Mouse (Mus musculus) right cerebral cortex, postnatal 25 days (tissue): ENCODE data around the gene Csf2rb2.
"Not testable (repeated sequence)": the region's sequence is repeated elsewhere in the genome, so short reads cannot be mapped to it uniquely, and the experiment has no call there.

ENCODE experiments used
- DNase-seq: peaks from one replicate; pipeline ENCODE4 v3.0.0; 2022

Gene Csf2rb2

DNA sequence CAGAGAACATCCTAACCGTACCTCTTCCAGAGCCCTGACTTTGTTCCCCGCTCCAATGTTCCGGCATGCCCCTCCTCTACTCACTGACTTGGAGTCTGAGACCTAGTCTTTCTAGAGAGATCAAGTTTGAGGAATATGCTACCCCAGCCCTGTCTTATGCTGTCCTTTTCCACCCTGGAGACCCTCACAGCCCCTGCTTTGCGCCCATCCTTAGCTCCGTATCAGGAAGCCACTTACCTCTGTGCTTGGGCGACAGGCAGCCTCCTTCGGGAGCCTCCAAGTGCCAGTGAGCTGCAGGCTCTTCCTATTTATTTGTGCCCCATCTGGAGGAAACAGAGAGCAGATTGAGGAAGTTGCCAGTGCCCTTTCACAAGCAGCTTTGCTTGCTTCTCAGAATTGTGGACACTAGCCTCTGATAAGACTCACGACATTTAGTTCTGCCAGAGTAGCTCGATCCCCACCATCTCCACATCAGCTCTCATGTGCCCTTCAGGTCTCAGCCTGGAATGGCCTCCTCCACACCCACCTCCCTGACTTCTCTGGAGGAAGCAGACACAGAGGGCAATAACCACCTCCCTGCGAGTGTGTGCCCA lies at the start of gene Csf2rb2:
Gene Csf2rb2, minus strand, starts transcription at position 381 of the 593 bp plus-strand sequence.
- DNase-seq, result no peak

DNA sequence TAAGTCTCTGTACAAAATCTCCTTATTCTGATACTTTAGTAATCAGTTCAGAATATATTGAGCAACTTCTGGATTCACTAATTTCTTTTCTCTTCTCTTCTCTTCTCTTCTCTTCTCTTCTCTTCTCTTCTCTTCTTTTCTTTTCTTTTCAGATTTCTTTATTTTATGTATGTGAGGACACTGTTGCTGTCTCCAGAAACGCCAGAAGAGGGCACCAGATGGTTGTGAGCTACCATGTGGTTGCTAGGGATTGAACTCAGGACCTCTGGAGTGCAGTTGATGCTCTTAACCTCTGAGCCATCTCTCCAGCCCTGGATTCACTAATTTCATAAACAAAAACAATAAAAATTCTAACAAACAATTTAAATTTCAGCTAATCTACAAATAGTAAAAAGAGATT lies 49.4 kb upstream of the Csf2rb2 start:
- peak; percentile 37 for DNase-seq

GRCm38 (mm10) chr15:78351586-78352165 lies 46.2 kb upstream of the Csf2rb2 start:
- no peak for DNase-seq

GRCm38 (mm10) chr15:78344567-78344966 lies 39.0 kb upstream of the Csf2rb2 start:
- DNase-seq, result no peak

GRCm38 (mm10) chr15:78343683-78344082 lies 38.2 kb upstream of the Csf2rb2 start:
- DNase-seq, result no peak

DNA sequence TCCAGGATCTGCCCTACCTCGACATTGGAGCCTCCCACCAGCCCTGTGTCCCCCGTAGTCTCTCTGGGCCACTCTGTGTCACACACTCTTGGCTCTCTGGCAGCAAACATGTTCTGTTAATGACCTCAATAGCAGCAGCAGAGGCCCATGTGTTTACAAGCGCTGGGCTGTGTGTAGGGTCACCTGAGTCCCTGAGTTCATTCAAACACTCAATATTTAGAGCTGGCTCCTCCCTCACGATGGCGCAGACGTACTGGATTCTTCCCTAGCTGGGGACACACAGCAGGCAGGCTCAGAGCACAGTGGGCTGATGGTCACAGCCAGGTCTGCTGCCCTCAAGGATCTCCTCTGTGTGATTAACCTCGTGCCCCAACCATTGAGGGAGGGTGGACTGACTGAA lies 35.4 kb upstream of the Csf2rb2 start:
- DNase-seq, result not testable (repeated sequence)

GRCm38 (mm10) chr15:78339627-78340423 lies 34.3 kb upstream of the Csf2rb2 start:
- peak; percentile 73 for DNase-seq

DNA sequence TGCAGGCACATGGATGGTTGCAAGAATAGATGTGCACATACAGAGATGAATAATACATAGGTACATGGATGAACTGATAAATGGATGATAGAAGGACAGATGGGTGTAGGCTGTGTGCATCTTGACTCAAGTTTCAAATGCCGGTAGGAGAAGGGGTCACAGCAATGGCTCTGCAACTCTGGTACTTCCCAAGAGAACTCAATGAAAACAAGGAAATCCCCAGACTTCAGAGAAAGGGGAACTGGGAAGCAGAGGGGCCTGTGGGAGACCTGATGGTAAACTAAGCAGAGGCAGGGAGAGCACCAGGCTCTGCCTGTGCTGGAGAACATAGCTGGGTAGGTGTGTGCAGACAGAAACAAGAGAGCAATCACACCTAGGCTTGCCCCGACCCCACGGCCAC lies 28.9 kb upstream of the Csf2rb2 start:
- no peak for DNase-seq

- DNase-seq, result no peak
Observed at GRCm38 (mm10) chr15:78332981-78333380, 27.5 kb upstream of the Csf2rb2 start.

DNA sequence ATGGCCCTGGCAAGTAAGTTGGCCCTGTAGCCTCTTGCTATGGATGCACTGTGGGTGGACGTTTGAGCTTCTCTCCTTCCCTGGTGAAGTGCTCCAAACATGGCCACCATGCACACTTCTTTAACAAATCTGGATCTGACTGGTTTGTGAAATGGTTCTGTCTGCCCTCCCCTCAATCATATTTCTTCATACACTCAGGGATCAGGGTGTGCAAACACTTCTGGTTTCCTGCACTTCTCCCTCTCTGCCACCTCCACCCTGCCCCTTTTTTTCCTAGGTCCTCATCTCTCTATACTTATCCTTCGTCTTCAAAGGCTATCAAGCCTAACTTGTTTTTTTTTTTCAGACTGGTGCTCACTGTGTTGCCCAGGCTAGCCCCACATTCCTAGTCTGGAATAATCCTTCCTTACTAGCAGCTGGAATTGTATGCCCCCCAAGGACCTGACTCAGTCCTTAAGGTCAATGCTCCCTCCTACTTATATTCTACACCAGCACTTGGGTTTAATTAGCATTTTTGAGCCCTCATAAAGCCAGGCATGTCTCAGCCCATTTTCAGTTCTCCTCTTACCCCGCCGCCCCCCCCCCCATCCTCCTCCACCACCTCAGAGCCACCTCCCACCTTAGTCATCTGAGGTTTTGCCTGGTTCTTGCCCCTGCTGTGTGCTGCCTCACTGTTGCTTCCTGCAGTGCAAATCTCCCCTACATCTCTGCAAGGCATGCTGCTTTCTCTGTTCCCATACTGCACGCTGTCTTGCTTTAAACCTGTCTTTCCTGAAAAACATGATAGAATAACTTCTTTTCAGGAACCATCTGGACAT lies 26.2 kb upstream of the Csf2rb2 start:
- no peak for DNase-seq

- DNase-seq, result no peak
Observed at GRCm38 (mm10) chr15:78330706-78331105, 25.2 kb upstream of the Csf2rb2 start.

DNA sequence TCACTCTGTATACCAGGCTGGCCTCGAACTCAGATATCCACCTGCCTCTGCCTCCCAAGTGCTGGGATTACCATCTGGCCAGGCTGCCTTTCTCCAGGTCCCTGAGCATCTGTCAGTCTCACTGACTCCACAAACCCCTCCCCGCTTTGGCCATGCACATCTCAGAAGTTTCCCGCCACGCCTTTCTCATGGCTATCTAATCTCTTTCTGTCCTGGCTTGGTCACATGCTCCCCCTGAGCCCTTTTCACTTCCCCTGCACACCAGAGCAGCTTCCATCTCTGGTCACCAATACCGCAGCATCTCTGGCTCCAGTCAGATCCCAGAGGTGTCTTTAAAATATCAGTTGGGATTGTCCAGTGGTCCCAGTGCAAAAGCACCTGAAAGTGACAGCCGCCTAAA lies 24.5 kb upstream of the Csf2rb2 start:
- not testable (repeated sequence) for DNase-seq

DNA sequence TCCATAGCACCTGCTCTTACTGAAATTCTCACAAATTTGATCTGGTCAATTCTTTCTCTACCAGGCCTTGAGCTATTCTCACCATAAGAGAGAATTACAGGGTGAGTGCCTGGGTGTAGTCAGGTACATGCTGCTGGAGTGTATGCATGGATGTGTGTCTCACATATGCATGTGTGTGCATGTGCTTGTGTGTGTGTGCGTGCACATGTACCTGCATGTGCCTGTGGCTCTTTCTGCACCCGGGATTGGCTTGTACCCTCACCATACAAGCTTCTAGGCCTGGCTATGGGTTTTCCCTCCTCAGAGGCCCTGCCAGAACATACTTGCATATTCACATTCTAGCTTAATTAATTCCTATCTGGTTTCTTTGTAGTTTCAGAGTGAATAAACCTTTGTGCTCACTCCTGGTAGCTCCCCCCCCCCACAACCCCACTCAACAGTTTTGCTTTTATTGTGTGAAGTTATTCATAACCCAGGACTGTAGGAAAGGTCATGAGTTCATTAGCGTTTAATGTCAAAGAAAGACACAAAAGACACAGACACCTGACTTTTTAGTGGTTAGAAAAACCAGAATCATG lies 23.1 kb upstream of the Csf2rb2 start:
- no peak for DNase-seq

- not testable (repeated sequence) for DNase-seq
Observed at GRCm38 (mm10) chr15:78327753-78328341, 22.3 kb upstream of the Csf2rb2 start.

DNA sequence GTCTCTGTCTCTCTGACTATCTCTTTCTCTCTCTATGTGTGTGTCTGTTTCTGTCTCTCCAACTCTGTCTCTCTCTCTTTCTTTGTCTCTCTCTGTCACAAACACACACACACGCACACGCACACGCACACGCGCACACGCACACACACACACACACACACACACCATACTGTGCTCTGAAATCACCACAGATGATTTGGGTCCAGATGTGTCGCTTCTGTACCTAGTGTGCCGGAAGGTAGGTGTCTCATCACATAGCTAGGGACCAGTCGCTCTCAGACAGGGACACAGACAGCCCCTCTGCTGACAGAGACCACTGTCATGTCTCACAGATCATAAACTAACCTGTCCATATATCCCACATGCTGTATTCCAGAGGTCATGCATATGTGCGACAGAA lies 21.2 kb upstream of the Csf2rb2 start:
- no peak for DNase-seq

DNA sequence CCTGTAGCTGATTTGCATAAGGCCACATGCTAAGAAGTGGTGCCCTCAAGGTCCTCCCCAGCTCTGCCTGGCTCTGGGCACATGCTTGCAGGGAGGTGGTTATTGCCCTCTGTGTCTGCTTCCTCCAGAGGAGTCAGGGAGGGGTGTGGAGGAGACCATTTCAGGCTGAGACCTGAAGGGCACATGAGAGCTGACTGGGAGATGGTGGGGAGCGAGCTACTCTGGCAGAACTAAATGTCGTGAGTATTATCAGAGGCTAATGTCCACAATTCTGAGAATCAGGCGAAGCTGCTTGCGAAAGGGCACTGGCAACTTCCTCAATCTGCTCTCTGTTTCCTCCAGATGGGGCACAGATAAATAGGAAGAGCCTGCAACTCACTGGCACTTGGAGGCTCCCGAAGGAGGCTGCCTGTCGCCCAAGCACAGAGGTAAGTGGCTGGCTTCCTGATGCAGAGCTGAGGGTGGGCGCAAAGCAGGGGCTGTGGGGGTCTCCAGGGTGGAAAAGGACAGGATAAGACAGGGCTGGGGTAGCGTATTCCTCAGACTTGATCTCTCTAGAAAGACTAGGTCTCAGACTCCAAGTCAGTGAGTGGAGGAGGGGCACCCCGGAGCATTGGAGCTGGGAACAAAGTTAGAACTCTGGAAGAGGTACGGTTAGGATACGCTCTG lies 20.3 kb upstream of the Csf2rb2 start, which contains the start of gene Csf2rb:
Gene Csf2rb, plus strand, starts transcription at position 82 of the 669 bp plus-strand sequence.
- DNase-seq, result no peak

GRCm38 (mm10) chr15:78324294-78324693 lies 18.8 kb upstream of the Csf2rb2 start:
- no peak for DNase-seq

DNA sequence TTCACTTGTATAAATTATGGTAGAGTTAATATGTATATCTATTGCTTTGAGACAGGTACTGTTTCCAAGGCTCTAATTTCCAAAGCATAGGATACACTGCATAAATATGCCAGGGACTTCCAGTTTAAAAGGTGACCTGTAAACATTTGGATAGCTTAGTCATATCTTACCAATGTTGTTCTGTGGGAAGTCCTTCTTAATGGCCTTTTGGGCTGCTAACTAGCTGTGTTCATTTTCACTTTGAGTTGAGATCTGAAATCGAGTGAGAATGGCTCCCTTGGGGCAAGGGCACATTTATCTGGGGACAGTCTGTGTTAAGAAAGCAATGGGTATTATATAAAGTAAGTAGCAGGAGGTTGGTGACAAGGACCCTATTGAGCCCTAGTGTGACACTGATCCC lies 17.8 kb upstream of the Csf2rb2 start:
- no peak for DNase-seq

DNA sequence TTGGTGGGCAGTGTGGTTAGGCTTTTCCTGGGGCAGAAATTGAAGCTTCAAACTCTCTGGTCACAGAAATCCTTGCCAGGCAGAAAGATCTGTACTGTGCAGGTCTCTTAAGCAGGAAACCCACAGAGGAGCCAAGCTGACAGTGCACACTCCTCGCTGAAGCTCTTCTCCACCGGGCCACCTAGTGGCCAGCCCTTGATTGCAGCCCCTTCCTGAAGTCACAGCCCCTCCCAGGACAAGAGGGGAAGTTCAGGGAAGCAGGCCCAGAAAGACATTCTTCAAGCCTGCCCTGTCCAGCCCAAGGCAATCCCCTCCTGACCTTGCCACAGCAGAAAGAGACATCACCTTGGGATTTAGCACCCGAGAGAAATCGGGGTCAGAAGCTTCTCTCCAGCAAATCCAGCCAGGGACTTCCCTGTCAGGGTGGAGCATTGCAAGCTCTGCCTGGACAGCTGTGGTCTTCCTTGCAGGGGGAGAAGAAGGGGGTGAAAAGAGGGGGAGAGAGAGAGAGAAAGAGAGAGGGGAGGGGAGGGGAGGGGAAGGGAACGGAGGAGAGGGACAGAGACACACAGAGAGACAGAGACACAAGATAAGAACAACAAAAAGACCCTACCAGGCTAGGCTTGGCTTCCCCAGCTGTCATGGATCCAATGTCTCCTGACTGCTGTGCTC lies 15.4 kb upstream of the Csf2rb2 start:
- DNase-seq, result peak; percentile 62

DNA sequence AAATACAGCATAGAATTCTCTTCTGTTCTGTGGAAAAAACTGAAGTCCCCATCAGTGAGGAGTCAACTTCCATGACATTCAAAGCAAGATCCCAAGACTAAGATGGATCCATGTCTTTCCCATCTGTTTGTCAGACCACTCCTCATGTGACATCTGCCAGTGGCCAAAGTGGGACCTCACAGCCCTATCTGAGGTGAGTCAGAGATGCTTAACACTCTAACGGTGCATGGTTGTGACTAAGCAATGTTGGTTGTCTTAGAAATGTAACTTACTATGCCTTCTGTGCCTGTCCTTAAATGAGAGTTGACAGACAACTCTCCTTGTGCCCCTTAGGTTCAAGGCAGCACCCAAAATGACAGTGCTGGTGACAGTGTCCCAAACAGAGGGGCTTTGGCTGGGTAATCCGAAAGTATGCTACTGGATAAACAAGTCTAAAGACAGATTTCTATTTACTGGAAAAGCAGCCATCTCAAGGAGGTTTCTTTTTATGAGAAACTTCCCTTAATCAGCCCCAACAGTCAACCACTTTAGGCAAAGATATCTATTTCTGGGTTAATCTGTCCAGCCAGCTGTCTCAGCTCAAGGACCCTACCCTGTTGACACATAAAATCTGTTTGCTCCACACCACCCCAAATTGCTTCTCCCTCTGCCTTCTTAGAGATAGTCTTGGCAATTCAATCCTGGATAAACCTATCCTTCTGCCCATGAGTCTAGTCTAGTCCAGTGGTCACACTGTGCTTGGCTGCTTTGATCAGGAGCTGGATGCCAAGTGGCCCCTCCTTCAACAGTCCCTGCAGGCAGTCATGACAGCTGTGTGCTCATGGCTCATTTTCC lies 13.0 kb upstream of the Csf2rb2 start:
- not testable (repeated sequence) for DNase-seq
